Mouse (Mus musculus) embryonic stem cell, embryonic (primary cell): ENCODE data around the gene Izumo1.

Experiments
- CTCF ChIA-PET, 4 experiments: fragments of 300-600 bp in 2 of 4; fragments of 350-600 bp in 2 of 4; sonication (Branson Sonifier 250); formaldehyde crosslinking; loops; one replicate each; lab custom pipeline; 2022; ENCODE audit warnings: inconsistent platforms in 2 of 4; lab: Charles Lee
- POLR2A ChIA-PET, 4 experiments: fragments of 300-600 bp in 2 of 4; fragments of 350-600 bp in 2 of 4; sonication (Branson Sonifier 250); formaldehyde crosslinking; loops; one replicate each; lab custom pipeline; 2022; ENCODE audit warnings: antibody characterized with exemption in 4 of 4, inconsistent platforms in 1 of 4; lab: Charles Lee

Gene Izumo1

DNA sequence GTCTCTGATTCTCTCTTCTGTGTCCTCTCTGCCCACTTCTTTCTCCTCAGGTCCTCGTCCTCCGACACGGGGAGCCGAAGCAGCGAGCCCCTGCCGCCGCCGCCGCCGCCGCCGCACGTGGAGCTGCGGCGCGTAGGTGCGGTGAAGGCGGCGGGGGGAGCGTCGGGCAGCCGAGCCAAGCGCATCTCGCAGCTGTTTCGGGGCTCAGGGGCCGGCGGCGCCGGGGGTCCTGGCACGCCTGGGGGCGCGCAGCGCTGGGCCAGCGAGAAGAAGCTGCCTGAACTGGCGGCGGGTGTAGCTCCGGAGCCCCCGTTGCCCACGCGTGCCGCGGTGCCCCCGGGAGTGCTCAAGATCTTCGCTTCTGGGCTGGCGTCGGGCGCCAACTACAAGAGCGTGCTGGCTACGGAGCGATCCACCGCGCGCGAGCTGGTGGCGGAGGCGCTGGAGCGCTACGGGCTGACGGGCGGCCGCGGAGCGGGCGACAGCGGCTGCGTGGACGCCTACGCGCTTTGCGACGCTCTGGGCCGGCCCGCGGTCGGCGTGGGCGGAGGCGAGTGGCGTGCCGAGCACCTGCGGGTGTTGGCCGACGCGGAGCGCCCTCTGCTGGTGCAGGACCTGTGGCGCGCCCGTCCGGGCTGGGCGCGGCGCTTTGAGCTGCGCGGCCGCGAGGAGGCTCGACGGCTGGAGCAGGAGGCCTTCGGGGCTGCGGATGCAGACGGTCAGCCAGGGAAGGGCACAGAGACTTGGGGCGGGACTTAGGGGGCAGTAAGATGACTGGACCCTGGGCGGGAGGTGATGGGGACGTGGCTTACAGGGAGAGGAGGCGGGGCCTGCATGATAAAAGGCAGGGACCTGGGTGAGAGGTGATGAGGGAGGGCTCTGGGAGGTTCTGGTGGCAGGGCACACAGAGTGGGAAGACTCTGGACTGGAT is 7.0 kb downstream of the Izumo1 start:
- CTCF ChIA-PET, result interaction anchor here (0.5 to 3.0 kb wide), 54 partner anchors 10 to 474 kb away, joined by 3 to 20 read pairs (median 4); partner anchors contain the start of genes Fut1 (in 2 of the 4), Ntn5 (in 2 of the 4), Aldh16a1 (in 1 of the 4) and Fam83e (in 1 of the 4)
- POLR2A ChIA-PET, result interaction anchor here (0.5 to 6.2 kb wide), 59 partner anchors 10 to 631 kb away, joined by 3 to 78 read pairs (median 4); partner anchors contain the start of genes Fut1 (in 4 of the 4), Mamstr (in 3 of the 4), Fgf21 (in 2 of the 4) and Ftl1 (in 2 of the 4)

DNA sequence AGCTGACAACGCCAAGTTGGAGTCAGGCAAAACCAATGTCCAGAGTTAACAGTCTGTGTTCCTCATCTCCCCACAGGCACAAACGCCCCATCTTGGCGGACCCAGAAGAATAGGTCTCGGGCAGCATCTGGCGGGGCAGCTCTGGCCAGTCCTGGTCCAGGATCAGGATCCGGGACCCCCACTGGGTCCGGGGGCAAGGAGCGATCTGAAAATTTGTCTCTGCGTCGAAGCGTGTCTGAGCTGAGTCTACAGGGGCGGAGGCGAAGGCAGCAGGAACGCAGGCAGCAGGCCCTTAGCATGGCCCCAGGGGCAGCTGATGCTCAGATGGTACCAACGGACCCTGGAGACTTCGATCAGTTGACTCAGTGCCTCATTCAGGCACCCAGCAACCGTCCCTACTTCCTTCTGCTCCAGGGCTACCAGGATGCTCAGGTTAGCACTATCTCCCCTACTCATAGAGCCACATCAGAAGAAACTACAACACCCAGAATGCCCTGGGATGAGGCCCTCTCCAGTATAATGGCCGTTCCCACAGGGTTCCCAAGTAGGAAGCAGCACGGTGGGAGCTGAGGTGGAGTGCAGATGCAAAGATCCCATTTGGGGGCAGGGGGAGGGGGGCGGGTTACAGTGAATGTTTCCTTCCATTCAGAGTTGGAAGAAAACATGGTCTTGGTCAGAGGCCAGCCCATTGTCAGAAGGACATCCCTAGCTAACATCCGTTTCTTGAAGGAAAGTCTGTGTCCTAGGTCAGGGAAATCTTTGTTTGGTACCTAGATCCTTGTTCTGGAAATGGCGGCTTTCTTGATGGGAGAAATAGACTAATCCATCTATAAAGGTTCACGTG is 8.7 kb downstream of the Izumo1 start:
- CTCF ChIA-PET, result interaction anchor here (0.5 to 2.2 kb wide), 6 partner anchors 8 to 298 kb away, joined by 4 to 19 read pairs (median 4); partner anchors contain the start of genes Fut1 (in 1 of the 4) and Ntn5 (in 1 of the 4)
- POLR2A ChIA-PET, result interaction anchor here in 3 of 4 experiments (0.6 to 6.2 kb wide), 32 partner anchors 8 to 467 kb away, joined by 3 to 78 read pairs (median 4); partner anchors contain the start of genes Mamstr (in 2 of the 3), Sphk2 (in 2 of the 3), Car11 (in 1 of the 3) and Cyth2 (in 1 of the 3)

GRCm38 (mm10) chr7:45632499-45632898 is 10.9 kb downstream of the Izumo1 start:
- POLR2A ChIA-PET, result interaction anchor here (0.7 to 5.2 kb wide), 24 partner anchors 10 to 173 kb away, joined by 3 to 41 read pairs (median 3); partner anchors contain the start of genes Sphk2 (in 4 of the 4), Fut1 (in 2 of the 4), Car11 (in 1 of the 4) and Ftl1 (in 1 of the 4)
- CTCF ChIA-PET, result interaction anchor here in 3 of 4 experiments (0.6 to 2.4 kb wide), 6 partner anchors 11 to 89 kb away, joined by 3 to 7 read pairs (median 4); partner anchors contain the start of gene Fam83e (in 1 of the 3)

DNA sequence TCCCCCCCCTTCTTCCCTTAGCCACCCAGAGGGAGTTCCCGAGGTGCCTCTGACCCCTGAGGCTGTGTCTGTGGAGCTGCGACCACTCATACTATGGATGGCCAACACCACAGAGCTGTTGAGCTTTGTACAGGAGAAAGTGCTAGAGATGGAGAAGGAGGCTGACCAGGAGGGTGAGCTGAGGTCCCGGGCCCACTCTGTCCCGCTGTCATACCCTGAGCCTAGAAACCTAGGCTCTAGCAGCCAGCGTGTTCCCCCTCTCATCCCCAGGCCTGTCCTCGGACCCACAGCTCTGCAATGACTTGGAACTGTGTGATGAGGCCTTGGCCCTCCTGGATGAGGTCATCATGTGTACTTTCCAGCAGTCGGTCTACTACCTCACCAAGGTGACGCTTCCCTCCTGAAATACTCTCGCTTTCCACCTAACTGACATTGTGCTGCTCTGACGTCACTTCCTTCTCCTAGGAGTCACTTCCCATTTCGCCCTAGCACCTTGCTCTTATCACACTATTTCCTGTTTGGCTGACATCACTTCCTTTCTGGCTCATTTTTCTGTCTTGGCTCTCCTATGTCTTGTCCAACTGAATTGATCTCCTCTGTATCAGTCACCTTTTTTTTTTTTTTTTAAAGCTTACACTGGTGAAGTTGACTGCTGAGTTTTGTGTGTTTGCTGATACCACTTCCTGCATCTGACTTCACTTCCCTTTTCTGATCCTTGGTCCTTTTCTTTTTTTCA is 13.5 kb downstream of the Izumo1 start:
- CTCF ChIA-PET, result interaction anchor here in 2 of 4 experiments (0.5 to 1.9 kb wide), 2 partner anchors 48 to 120 kb away, joined by 3 to 4 read pairs; no protein-coding TSS in a partner anchor

DNA sequence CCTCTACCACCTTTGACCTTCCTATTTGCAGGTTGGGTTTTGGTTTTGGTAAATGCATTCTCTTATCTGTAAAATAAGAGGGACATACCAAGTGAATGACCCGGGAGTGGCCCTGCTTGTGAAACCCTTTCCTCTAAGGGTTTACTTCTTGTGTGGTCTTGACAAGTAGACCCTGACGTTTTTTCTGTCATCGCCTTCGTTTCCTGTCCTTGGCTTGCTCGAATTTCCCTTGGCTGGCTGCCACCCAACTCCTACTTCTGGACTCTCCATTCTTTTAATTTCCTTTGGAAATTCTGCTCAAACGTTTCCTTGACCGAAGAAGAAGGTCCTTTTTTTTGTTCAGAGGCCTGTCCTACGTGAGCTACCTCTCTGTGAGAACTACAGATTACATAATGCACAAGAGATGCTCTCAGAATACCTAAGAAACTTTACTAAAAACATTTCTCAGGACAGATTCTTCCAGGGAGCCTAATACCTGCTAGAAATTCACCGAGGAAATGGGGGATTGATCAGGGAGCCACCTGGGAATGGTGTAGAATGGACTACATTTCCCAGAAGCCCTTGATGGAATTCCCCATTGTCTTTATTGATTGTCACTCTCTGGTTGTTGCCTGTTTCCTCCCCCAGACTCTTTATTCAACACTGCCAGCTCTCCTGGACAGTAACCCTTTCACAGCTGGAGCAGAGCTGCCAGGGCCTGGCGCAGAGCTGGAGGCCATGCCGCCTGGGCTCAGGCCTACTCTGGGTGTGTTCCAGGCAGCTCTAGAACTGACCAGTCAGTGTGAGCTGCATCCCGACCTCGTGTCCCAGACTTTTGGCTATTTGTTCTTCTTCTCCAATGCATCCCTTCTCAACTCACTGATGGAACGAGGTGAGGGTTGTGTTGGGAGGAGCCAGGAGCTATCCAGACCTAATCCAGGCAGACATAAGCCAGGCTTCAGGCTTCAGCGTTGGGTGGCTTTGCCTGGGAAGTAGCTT is 14.4 kb downstream of the Izumo1 start:
- ChIA-PET POLR2A (interaction anchor here in 3 of 4 experiments (0.5 to 5.2 kb wide), 23 partner anchors 7 to 295 kb away, joined by 3 to 41 read pairs (median 3); partner anchors contain the start of genes Fut1 (in 2 of the 3), Sphk2 (in 2 of the 3), Cyth2 (in 1 of the 3) and Fam83e (in 1 of the 3)), CTCF (interaction anchor here in 3 of 4 experiments (0.6 to 1.6 kb wide), 3 partner anchors 47 to 219 kb away, joined by 5 to 7 read pairs (median 5); no protein-coding TSS in a partner anchor)

More for the DNA sequence above, 13.5 kb downstream of the Izumo1 start:
- POLR2A ChIA-PET, result interaction anchor here in 3 of 4 experiments (0.6 to 5.2 kb wide), 16 partner anchors 8 to 1231 kb away, joined by 3 to 41 read pairs (median 4); partner anchors contain the start of genes Sphk2 (in 2 of the 3), Fut1 (in 1 of the 3) and Rasip1 (in 1 of the 3)

GRCm38 (mm10) chr7:45637710-45638109 is 16.1 kb downstream of the Izumo1 start:
- CTCF ChIA-PET, result interaction anchor here in 3 of 4 experiments (0.5 to 1.5 kb wide), 5 partner anchors 9 to 188 kb away, joined by 3 to 9 read pairs (median 5); no protein-coding TSS in a partner anchor
- POLR2A ChIA-PET, result interaction anchor here in 3 of 4 experiments (0.5 to 5.2 kb wide), 16 partner anchors 9 to 294 kb away, joined by 3 to 28 read pairs (median 6); partner anchors contain the start of genes Ftl1 (in 1 of the 3), Fut1 (in 1 of the 3), Ppfia3 (in 1 of the 3) and Rasip1 (in 1 of the 3)

GRCm38 (mm10) chr7:45638623-45639401 is 17.2 kb downstream of the Izumo1 start:
- ChIA-PET POLR2A (interaction anchor here (0.7 to 4.6 kb wide), 46 partner anchors 8 to 669 kb away, joined by 3 to 46 read pairs (median 4); partner anchors contain the start of genes Rasip1 (in 3 of the 4), Fam83e (in 2 of the 4), Sphk2 (in 2 of the 4) and Aldh16a1 (in 1 of the 4)), CTCF (interaction anchor here (0.5 to 1.6 kb wide), 16 partner anchors 9 to 204 kb away, joined by 3 to 12 read pairs (median 4); partner anchors contain the start of gene Gys1 (in 1 of the 4))

DNA sequence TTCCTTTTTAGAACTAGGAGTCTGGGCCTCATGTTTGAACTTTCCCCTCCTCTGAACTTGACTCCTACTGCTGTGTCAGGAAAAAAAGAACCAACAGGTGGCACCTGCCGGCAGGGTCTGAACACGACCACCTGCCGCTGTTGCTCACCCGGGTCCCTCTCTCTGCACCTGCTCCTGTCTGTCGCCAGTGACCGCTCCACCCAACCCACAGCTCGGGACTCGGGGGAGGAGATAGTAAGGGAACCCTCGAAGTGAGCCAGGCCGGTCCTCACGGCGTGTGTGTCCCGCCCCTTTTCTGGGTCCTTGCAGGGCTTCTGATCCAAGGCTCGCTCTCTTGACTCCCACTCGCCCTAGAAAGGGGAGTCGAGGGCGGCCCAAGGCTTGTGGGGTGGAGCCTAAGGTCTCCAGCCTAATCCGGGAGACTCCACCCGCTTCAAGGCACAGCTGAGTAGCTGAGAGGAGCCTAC is 18.0 kb downstream of the Izumo1 start, which contains the start of gene Mamstr:
Gene Mamstr, plus strand, starts transcription at position 417 of the 467 bp plus-strand sequence.
- ChIA-PET CTCF (interaction anchor here in 2 of 4 experiments (0.6 to 1.6 kb wide), 4 partner anchors 11 to 211 kb away, joined by 3 to 12 read pairs (median 6); no protein-coding TSS in a partner anchor), POLR2A (interaction anchor here (0.6 to 4.6 kb wide), 22 partner anchors 9 to 609 kb away, joined by 3 to 46 read pairs (median 5); partner anchors contain the start of genes Rasip1 (in 3 of the 4), Fam83e (in 2 of the 4), Sphk2 (in 2 of the 4) and Aldh16a1 (in 1 of the 4))

- CTCF ChIA-PET, result no interaction called here
- POLR2A ChIA-PET, result interaction anchor here in 3 of 4 experiments (0.7 to 4.9 kb wide), 8 partner anchors 10 to 176 kb away, joined by 3 to 46 read pairs (median 8); partner anchors contain the start of genes Rasip1 (in 3 of the 3) and Fut1 (in 1 of the 3)
Measured at GRCm38 (mm10) chr7:45640191-45640957, 18.8 kb downstream of the Izumo1 start.

DNA sequence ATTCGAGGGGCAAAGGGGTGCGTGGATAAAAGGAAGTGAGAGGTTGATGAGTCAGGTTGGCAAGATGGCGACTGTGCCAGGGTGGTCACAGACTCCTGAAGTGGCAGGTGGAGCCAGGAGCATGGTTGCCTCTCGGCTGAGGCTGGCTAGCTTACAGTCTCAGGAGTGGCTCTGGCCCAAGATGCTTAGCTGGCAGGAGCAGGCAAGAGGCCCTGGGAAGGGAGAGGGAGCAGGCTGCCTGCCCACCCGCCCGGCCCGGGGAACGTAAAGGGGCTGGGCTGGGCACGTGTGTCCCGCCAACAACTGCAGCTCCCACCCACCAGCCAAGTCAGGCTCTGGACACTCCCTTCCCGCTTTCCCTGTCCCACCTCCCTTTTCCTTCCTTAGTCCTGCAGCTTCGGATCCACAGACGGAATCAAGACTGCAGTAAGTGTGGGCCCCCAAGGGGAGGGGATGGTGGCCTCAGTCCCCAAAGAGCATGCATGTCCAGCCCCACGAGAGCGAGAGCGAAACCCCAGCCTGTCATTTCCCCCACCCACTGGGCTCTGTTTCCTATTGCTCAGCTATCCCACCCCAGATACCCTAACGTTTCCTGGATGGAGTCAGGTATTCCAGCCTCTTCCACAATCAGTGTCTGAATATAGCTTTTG is 19.9 kb downstream of the Izumo1 start:
- POLR2A ChIA-PET, result interaction anchor here in 3 of 4 experiments (0.7 to 6.6 kb wide), 17 partner anchors 8 to 184 kb away, joined by 3 to 71 read pairs (median 4); partner anchors contain the start of genes Rasip1 (in 2 of the 3), Bcat2 (in 1 of the 3), Ftl1 (in 1 of the 3) and Fut1 (in 1 of the 3)
- CTCF ChIA-PET, result interaction anchor here in 1 of 4 experiments (0.6 kb wide), 1 partner anchor 11 kb away, joined by 4 read pairs; no protein-coding TSS in a partner anchor

GRCm38 (mm10) chr7:45642083-45642482 is 20.5 kb downstream of the Izumo1 start:
- POLR2A ChIA-PET, result interaction anchor here in 3 of 4 experiments (0.7 to 6.6 kb wide), 16 partner anchors 8 to 185 kb away, joined by 3 to 71 read pairs (median 4); partner anchors contain the start of genes Rasip1 (in 2 of the 3), Bcat2 (in 1 of the 3), Ftl1 (in 1 of the 3) and Fut1 (in 1 of the 3)
- CTCF ChIA-PET, result no interaction called here
